Mouse (Mus musculus) kidney, embryonic 14.5 days (tissue): Measurements from ENCODE around the gene Mnd1. TPM values are rescaled to one million over a fixed set of nuclear protein-coding genes. Genes with fewer than 3 reads are reported as not detected.

Experiments used
- ATAC-seq: fragments of 200-750 bp; cut with Nextera tagmentation; 2 replicates; pipeline ENCODE4 v1.8.0; 2017; ENCODE audit warnings: moderate number of reproducible peaks, mild to moderate bottlenecking, moderate TSS enrichment, moderate library complexity; ENCODE audit not compliant: low FRiP score, low TSS enrichment
- H3K27ac ChIP-seq: fragments of 300-500 bp; sonication (generic); 2 replicates; pipeline ENCODE4 v1.5.1; 2014; ENCODE audit warnings: low read depth, mild to moderate bottlenecking, low read length, moderate library complexity, mixed read lengths
- H3K27me3 ChIP-seq: fragments of 300-500 bp; sonication (generic); 2 replicates; pipeline ENCODE4 v1.6.1; 2014; ENCODE audit warnings: mild to moderate bottlenecking, low read length; ENCODE audit not compliant: control insufficient read depth, insufficient read depth
- H3K36me3 ChIP-seq: fragments of 300-500 bp; sonication (generic); 2 replicates; pipeline ENCODE4 v1.6.1; 2014; ENCODE audit warnings: low read length, mixed read lengths; ENCODE audit not compliant: control insufficient read depth, insufficient read depth
- H3K4me1 ChIP-seq: fragments of 300-500 bp; sonication (generic); 2 replicates; pipeline ENCODE4 v1.6.1; 2014; ENCODE audit warnings: low read length, mixed read lengths; ENCODE audit not compliant: control insufficient read depth, insufficient read depth
- H3K4me2 ChIP-seq: fragments of 300-500 bp; sonication (generic); replicated peaks from 2 replicates; pipeline ENCODE4 v1.6.1; 2014; ENCODE audit warnings: low read depth, mild to moderate bottlenecking, low read length
- H3K4me3 ChIP-seq: fragments of 300-500 bp; sonication (generic); 2 replicates; pipeline ENCODE4 v1.5.1; 2014; ENCODE audit warnings: mild to moderate bottlenecking, low read length
- H3K9ac ChIP-seq: fragments of 300-500 bp; sonication (generic); 2 replicates; pipeline ENCODE4 v1.6.1; 2014; ENCODE audit warnings: low read depth, mild to moderate bottlenecking, low read length, moderate library complexity
- H3K9me3 ChIP-seq: fragments of 300-500 bp; sonication (generic); 2 replicates; pipeline ENCODE4 v1.6.1; 2016; ENCODE audit warnings: low read length; ENCODE audit not compliant: control insufficient read depth
- WGBS: fragments of 180-500 bp; shearing (Covaris S2); extraction: QIAGEN DNeasy Blood & Tissue Kit; methylation state at CpG from one replicate; pipeline ENCODE4 v1.1.7; 2014; 5-methylcytosine and 5-hydroxymethylcytosine counted together
- polyA plus RNA-seq: library from polyadenylated mRNA; unstranded; fragments of >200 nt; fragmentation: Nextera tagmentation; extraction: Ambion mirVana; gene quantifications from 2 replicates; pipeline ENCODE4 v1.2.1, GENCODE M21; 2014

The Mnd1 gene
- polyA plus RNA-seq, 1 experiment from 2014 or later, result 19.9 TPM

GRCm38 (mm10) chr3:84090982-84091381, 64.6 kb downstream of the Mnd1 start:
- H3K4me3 ChIP-seq, result no peak overlapping the region
- H3K27ac ChIP-seq, result no peak overlapping the region
- H3K27me3 ChIP-seq, result no peaks in the 10 kb centered on the region
- 0 out of 2 replicates have a peak, but pooled peaks cover 2% of the 10 kb centered on the region for H3K4me1 ChIP-seq
- H3K9me3 ChIP-seq, result no peaks in the 10 kb centered on the region
- no peak overlapping the region for H3K4me2 ChIP-seq
- 38% methylated on average over 2 of the region's 2 CpGs for WGBS
- H3K9ac ChIP-seq, result no peak overlapping the region
- H3K36me3 ChIP-seq, result no peaks in the 10 kb centered on the region
- ATAC-seq, result peak; percentile 57; the same call in 1 of the 2 replicates

DNA sequence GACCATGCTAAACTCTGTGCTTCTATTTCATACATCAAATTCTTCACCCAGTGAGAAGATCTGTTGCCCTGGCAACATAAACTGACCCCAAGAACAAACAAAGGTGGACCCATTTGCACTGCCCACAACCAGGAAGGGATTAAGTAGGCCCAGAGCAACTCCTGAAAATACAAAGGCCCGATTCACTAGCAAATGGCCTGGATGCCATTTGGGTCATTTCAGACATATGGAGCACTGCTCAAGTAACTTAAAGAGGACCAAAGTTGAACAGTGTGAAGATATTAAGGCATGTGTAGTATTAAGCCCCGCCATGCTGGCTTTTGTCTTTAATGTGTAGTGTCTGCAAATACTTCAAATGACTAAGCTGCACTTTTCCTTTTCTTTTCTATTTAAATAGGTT, 68.7 kb downstream of the Mnd1 start:
- H3K36me3 ChIP-seq, result no peaks in the 10 kb centered on the region
- WGBS, result 65% methylated on average over 2 of the region's 2 CpGs
- H3K4me2 ChIP-seq, result no peak overlapping the region
- ATAC-seq, result no peak
- peaks cover 14% of the 10 kb centered on the region for H3K4me1 ChIP-seq
- H3K27ac ChIP-seq, result no peak overlapping the region
- no peak overlapping the region for H3K4me3 ChIP-seq
- no peak overlapping the region for H3K9ac ChIP-seq
- H3K9me3 ChIP-seq, result no peaks in the 10 kb centered on the region; the same call in 1 of the 2 replicates
- no peaks in the 10 kb centered on the region for H3K27me3 ChIP-seq

GRCm38 (mm10) chr3:84086337-84086736, 69.2 kb downstream of the Mnd1 start:
- H3K9me3 ChIP-seq, result no peaks in the 10 kb centered on the region; the same call in 1 of the 2 replicates
- H3K36me3 ChIP-seq, result no peaks in the 10 kb centered on the region
- no peak overlapping the region for H3K9ac ChIP-seq
- H3K4me3 ChIP-seq, result no peak overlapping the region
- no peaks in the 10 kb centered on the region for H3K27me3 ChIP-seq
- H3K27ac ChIP-seq, result no peak overlapping the region
- WGBS, result 84% methylated on average over 7 of the region's 7 CpGs
- ATAC-seq, result no peak
- no peak overlapping the region for H3K4me2 ChIP-seq
- peaks cover 12% of the 10 kb centered on the region for H3K4me1 ChIP-seq

GRCm38 (mm10) chr3:84085429-84085828, 70.2 kb downstream of the Mnd1 start:
- Histone ChIP-seq H3K36me3 (no peaks in the 10 kb centered on the region), H3K4me1 (peaks cover 12% of the 10 kb centered on the region), H3K4me2 (no peak overlapping the region), H3K27me3 (no peaks in the 10 kb centered on the region), H3K4me3 (no peak overlapping the region), H3K27ac (no peak overlapping the region), H3K9me3 (no peaks in the 10 kb centered on the region; the same call in 1 of the 2 replicates), H3K9ac (no peak overlapping the region)
- WGBS, result 5% methylated on average over 9 of the region's 9 CpGs
- peak; percentile 94 for ATAC-seq

GRCm38 (mm10) chr3:84081208-84081722, 74.3 kb downstream of the Mnd1 start:
- WGBS, result 90% methylated on average over 4 of the region's 4 CpGs
- Histone ChIP-seq H3K4me1 (peaks cover 12% of the 10 kb centered on the region), H3K9ac (no peak overlapping the region), H3K36me3 (no peaks in the 10 kb centered on the region), H3K4me3 (no peak overlapping the region), H3K9me3 (peaks cover 4% of the 10 kb centered on the region; the same call in 1 of the 2 replicates), H3K27me3 (no peaks in the 10 kb centered on the region), H3K27ac (no peak overlapping the region), H3K4me2 (no peak overlapping the region)
- no peak for ATAC-seq

GRCm38 (mm10) chr3:84080074-84080473, 75.5 kb downstream of the Mnd1 start:
- peaks cover 4% of the 10 kb centered on the region; the same call in 1 of the 2 replicates for H3K4me1 ChIP-seq
- 84% methylated on average over 7 of the region's 7 CpGs for WGBS
- H3K9ac ChIP-seq, result no peak overlapping the region
- ATAC-seq, result no peak
- H3K27me3 ChIP-seq, result no peaks in the 10 kb centered on the region
- no peak overlapping the region for H3K4me3 ChIP-seq
- H3K27ac ChIP-seq, result no peak overlapping the region
- H3K9me3 ChIP-seq, result peaks cover 4% of the 10 kb centered on the region; the same call in 1 of the 2 replicates
- H3K4me2 ChIP-seq, result no peak overlapping the region
- H3K36me3 ChIP-seq, result no peaks in the 10 kb centered on the region

DNA sequence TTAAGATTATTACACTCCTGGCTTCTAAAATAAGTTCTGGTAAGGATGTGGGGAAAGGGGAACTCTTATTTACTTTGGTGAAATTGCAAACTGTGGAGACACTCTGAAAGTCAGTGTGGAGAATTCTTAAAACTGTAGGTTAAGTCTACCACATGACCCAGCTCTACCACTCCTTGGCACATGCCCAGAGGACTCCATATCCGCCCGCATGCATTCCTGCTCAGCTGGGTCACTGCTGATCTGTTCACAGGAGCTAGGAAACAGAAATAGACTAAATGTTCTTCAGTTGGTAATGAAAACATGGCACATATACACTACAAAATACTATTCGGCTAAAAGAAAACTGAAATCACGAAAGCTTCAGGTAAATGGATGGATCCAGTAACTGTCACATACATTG, 78.1 kb downstream of the Mnd1 start:
- WGBS, result 95% methylated on average over 4 of the region's 4 CpGs
- H3K27ac ChIP-seq, result no peak overlapping the region
- H3K9ac ChIP-seq, result no peak overlapping the region
- no peaks in the 10 kb centered on the region for H3K36me3 ChIP-seq
- no peaks in the 10 kb centered on the region for H3K4me1 ChIP-seq
- no peak overlapping the region for H3K4me2 ChIP-seq
- no peak for ATAC-seq
- H3K27me3 ChIP-seq, result no peaks in the 10 kb centered on the region
- H3K4me3 ChIP-seq, result no peak overlapping the region
- H3K9me3 ChIP-seq, result peaks cover 4% of the 10 kb centered on the region; the same call in 1 of the 2 replicates

DNA sequence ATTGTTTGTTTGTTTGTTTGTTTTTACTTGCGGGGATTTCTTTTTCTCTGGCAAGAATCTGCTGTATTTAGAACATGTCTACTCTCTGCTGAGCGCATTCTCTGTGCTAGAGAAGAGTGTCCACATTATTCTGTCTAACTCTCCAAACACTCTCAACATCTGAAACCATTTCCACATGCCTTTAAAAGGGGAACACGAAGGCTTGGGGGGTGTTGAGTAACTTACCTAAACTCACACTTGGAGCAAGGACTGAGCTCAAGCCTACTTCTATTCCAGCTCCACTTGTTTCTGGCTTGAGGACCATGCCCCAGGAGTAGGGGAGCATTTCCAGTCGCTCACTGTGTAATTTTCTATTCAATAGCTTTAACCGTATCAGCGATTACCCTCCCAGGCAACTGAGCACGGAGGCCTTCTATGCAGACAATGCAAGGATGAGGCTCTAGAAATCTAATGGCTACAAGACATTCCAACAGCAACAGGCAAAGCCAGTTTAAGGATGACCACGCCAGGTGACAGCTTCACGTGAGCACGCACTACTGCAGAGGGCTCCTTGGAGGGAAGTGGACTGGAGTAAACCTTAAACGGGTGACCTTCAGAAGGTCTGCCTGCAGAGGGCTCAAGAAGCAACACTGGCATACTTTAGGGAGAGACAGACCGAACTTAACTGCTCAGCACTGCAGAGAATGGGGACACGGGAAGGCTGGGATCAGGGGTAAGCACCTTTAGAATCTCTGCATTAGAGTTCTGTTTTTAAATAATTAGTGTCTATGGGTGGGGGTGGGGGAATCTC, 78.8 kb downstream of the Mnd1 start:
- Histone ChIP-seq H3K4me3 (no peak overlapping the region), H3K9ac (no peak overlapping the region), H3K36me3 (no peaks in the 10 kb centered on the region), H3K9me3 (0 out of 2 replicates have a peak, but pooled peaks cover 4% of the 10 kb centered on the region), H3K4me2 (no peak overlapping the region), H3K27me3 (no peaks in the 10 kb centered on the region), H3K27ac (no peak overlapping the region), H3K4me1 (no peaks in the 10 kb centered on the region)
- no peak for ATAC-seq
- 87% methylated on average over 13 of the region's 13 CpGs for WGBS

GRCm38 (mm10) chr3:84075516-84075915, 80.1 kb downstream of the Mnd1 start:
- Histone ChIP-seq H3K4me2 (no peak overlapping the region), H3K27ac (no peak overlapping the region), H3K27me3 (no peaks in the 10 kb centered on the region), H3K36me3 (no peaks in the 10 kb centered on the region), H3K4me3 (no peak overlapping the region), H3K9ac (no peak overlapping the region), H3K9me3 (0 out of 2 replicates have a peak, but pooled peaks cover 4% of the 10 kb centered on the region), H3K4me1 (no peaks in the 10 kb centered on the region)
- ATAC-seq, result no peak
- WGBS, result 48% methylated on average over 4 of the region's 4 CpGs
